12 mouse cellular contexts compared by ENCODE assay signal in genomic region chr4:47587256-47587655, GRCm38 (mm10).
DNase-seq lines count a peak whose midpoint lies in the region; ATAC-seq and TF ChIP-seq lines count a peak whose summit lies in the region.
"Had no signal": no experiment of that assay in that cellular context is flagged by ENCODE, and none has a peak within 500 bp of the region (broad histone marks: within the 10 kb centered on the region; RNA-seq: fewer than 3 reads in every experiment).

No protein-coding gene starts in this region.

- no peak for TF ChIP-seq CTCF in heart, adult 2 months (IDR thresholded peaks at IDR 0.05)

- no peaks in the 10 kb centered on the region for H3K79me2 ChIP-seq in heart, adult 2 months (replicated peaks; ENCODE audit: control insufficient read depth, insufficient read depth, low read length)

- DNase-seq in embryonic facial prominence, embryonic 14.5 days (ENCODE audit: low spot score): peak; percentile 70
- DNase-seq in embryonic facial prominence, embryonic 10.5 days (ENCODE audit: low spot score): no peak
- peak; percentile 58 to 74 for DNase-seq in heart, adult 2 months
- DNase-seq in kidney, postnatal 4 days: peak; percentile 47 to 60
- DNase-seq in thymus, postnatal 14 days: no peak
- no peak for DNase-seq in midbrain, embryonic 14.5 days
- DNase-seq: embryo, embryonic 11 days had no signal

- WGBS in embryonic facial prominence, embryonic 14.5 days: 29% methylated on average over 5 of the region's 5 CpGs
- 53% methylated on average over 5 of the region's 5 CpGs for WGBS in embryonic facial prominence, embryonic 10.5 days
- WGBS in heart, adult 2 months: 16% methylated on average over 5 of the region's 5 CpGs
- 84% methylated on average over 5 of the region's 5 CpGs for WGBS in midbrain, embryonic 14.5 days

- no peak for ATAC-seq in embryonic facial prominence, embryonic 14.5 days (ENCODE audit: low read depth)
- ATAC-seq in megakaryocyte-erythroid progenitor cell, adult 5-6 weeks (replicated peaks; ENCODE audit: low FRiP score, low TSS enrichment, poor library complexity, severe bottlenecking): no peak
- ATAC-seq in midbrain, embryonic 14.5 days (ENCODE audit: low FRiP score, low TSS enrichment): no peak
- ATAC-seq: CD4-positive, CD25-positive, alpha-beta regulatory T cell, adult 4 months had no signal

- H3K4me1 ChIP-seq in embryonic facial prominence, embryonic 14.5 days (ENCODE audit: control insufficient read depth, insufficient read depth, low read length): 0 out of 2 replicates have a peak, but pooled peaks cover 5% of the 10 kb centered on the region
- no peaks in the 10 kb centered on the region for H3K4me1 ChIP-seq in embryonic facial prominence, embryonic 10.5 days
- no peaks in the 10 kb centered on the region for H3K4me1 ChIP-seq in brown adipose tissue, adult 24 weeks (ENCODE audit: control insufficient read depth, insufficient read depth, insufficient read length, low read length)
- H3K4me1 ChIP-seq in heart, adult 2 months (ENCODE audit: control insufficient read depth, insufficient read depth, low read length): peaks cover 4% of the 10 kb centered on the region
- no peaks in the 10 kb centered on the region for H3K4me1 ChIP-seq in midbrain, embryonic 14.5 days (ENCODE audit: control insufficient read depth, insufficient read depth, low read length)
- H3K4me1 ChIP-seq: midbrain, embryonic 12.5 days had no signal

- H3K27me3 ChIP-seq in embryonic facial prominence, embryonic 14.5 days (replicated peaks; ENCODE audit: control insufficient read depth, insufficient read depth, low read length): no peaks in the 10 kb centered on the region
- no peaks in the 10 kb centered on the region for H3K27me3 ChIP-seq in embryonic facial prominence, embryonic 10.5 days (replicated peaks; ENCODE audit: low read depth, poor library complexity, severe bottlenecking)
- no peaks in the 10 kb centered on the region for H3K27me3 ChIP-seq in heart, adult 2 months (ENCODE audit: control insufficient read depth, insufficient read depth, low read length)
- no peaks in the 10 kb centered on the region for H3K27me3 ChIP-seq in midbrain, embryonic 14.5 days (ENCODE audit: control insufficient read depth, insufficient read depth, low read length)
- H3K27me3 ChIP-seq: limb, embryonic 13.5 days; midbrain, embryonic 12.5 days had no signal

- TF ChIP-seq POLR2A in heart, adult 2 months (IDR thresholded peaks at IDR 0.05; ENCODE audit: insufficient read depth, low read depth, low read length): no peak

- no peak overlapping the region for H3K4me3 ChIP-seq in embryonic facial prominence, embryonic 14.5 days (ENCODE audit: low read depth, low read length)
- no peak overlapping the region for H3K4me3 ChIP-seq in embryonic facial prominence, embryonic 10.5 days
- H3K4me3 ChIP-seq in brown adipose tissue, adult 24 weeks (ENCODE audit: insufficient read depth, low read depth, low read length): no peak overlapping the region
- H3K4me3 ChIP-seq in heart, adult 2 months: no peak overlapping the region
- no peak overlapping the region for H3K4me3 ChIP-seq in midbrain, embryonic 14.5 days (replicated peaks; ENCODE audit: low read depth, low read length)
- H3K4me3 ChIP-seq: limb, embryonic 13.5 days; midbrain, embryonic 12.5 days had no signal

- H3K9ac ChIP-seq in embryonic facial prominence, embryonic 14.5 days (ENCODE audit: low read depth, low read length): peak overlapping the region; percentile 8; the same call in 1 of the 2 replicates
- H3K9ac ChIP-seq in heart, adult 2 months (ENCODE audit: low read depth, low read length): no peak overlapping the region
- H3K9ac ChIP-seq in midbrain, embryonic 14.5 days (replicated peaks; ENCODE audit: low read length): no peak overlapping the region
- H3K9ac ChIP-seq: limb, embryonic 13.5 days; midbrain, embryonic 12.5 days had no signal

- H3K9me3 ChIP-seq in embryonic facial prominence, embryonic 14.5 days (ENCODE audit: control insufficient read depth, low read length): no peaks in the 10 kb centered on the region
- H3K9me3 ChIP-seq in embryonic facial prominence, embryonic 10.5 days: no peaks in the 10 kb centered on the region
- no peaks in the 10 kb centered on the region for H3K9me3 ChIP-seq in midbrain, embryonic 14.5 days (ENCODE audit: control insufficient read depth, low read length)
- H3K9me3 ChIP-seq: limb, embryonic 13.5 days; midbrain, embryonic 12.5 days had no signal

- TF ChIP-seq EP300 in heart, adult 2 months (IDR thresholded peaks at IDR 0.05; ENCODE audit: insufficient read depth, low read depth, low read length): no peak

- no peaks in the 10 kb centered on the region for H3K36me3 ChIP-seq in embryonic facial prominence, embryonic 14.5 days (ENCODE audit: control insufficient read depth, insufficient read depth, low read length)
- no peaks in the 10 kb centered on the region for H3K36me3 ChIP-seq in embryonic facial prominence, embryonic 10.5 days (replicated peaks)
- no peaks in the 10 kb centered on the region for H3K36me3 ChIP-seq in heart, adult 2 months (ENCODE audit: control insufficient read depth, insufficient read depth, low read length)
- no peaks in the 10 kb centered on the region for H3K36me3 ChIP-seq in midbrain, embryonic 14.5 days (ENCODE audit: control insufficient read depth, insufficient read depth, low read length)
- H3K36me3 ChIP-seq: limb, embryonic 13.5 days; midbrain, embryonic 12.5 days had no signal

- H3K4me2 ChIP-seq in embryonic facial prominence, embryonic 14.5 days (ENCODE audit: low read depth, low read length): no peak overlapping the region
- no peak overlapping the region for H3K4me2 ChIP-seq in midbrain, embryonic 14.5 days (ENCODE audit: low read length)
- H3K4me2 ChIP-seq: limb, embryonic 13.5 days; midbrain, embryonic 12.5 days had no signal

- intact Hi-C loops in heart, adult 2 months (cut with DNase I): no loop called here

- 0 out of 2 replicates have a peak overlapping the region, but pooled peaks have one; percentile 39 for H3K27ac ChIP-seq in embryonic facial prominence, embryonic 14.5 days (replicated peaks; ENCODE audit: low read depth, low read length)
- H3K27ac ChIP-seq in embryonic facial prominence, embryonic 10.5 days (replicated peaks): no peak overlapping the region
- 0 out of 2 replicates have a peak overlapping the region, but pooled peaks have one; percentile 12 for H3K27ac ChIP-seq in brown adipose tissue, adult 24 weeks (replicated peaks; ENCODE audit: low read depth, low read length)
- H3K27ac ChIP-seq in heart, adult 2 months: peak overlapping the region; percentile 45; the same call in 1 of the 2 replicates
- H3K27ac ChIP-seq in midbrain, embryonic 14.5 days (replicated peaks; ENCODE audit: low read depth, low read length): no peak overlapping the region
- H3K27ac ChIP-seq: limb, embryonic 13.5 days; midbrain, embryonic 12.5 days had no signal

Comparison
In these comparisons a context has a peak if more than half of its experiments do, and no peak if none do; other contexts are left out.
1. DNase-seq: peak in embryonic facial prominence, embryonic 14.5 days (single experiment), heart, adult 2 months (2 of 2) and kidney, postnatal 4 days (2 of 2); none in embryonic facial prominence, embryonic 10.5 days (single experiment), thymus, postnatal 14 days (single experiment) and midbrain, embryonic 14.5 days (single experiment).
2. H3K27ac ChIP-seq: peak in embryonic facial prominence, embryonic 14.5 days (single experiment), brown adipose tissue, adult 24 weeks (single experiment) and heart, adult 2 months (single experiment); none in embryonic facial prominence, embryonic 10.5 days (single experiment) and midbrain, embryonic 14.5 days (single experiment).